Mouse (Mus musculus) lung, postnatal 10 days (tissue): ENCODE measurements around the gene Chst15.

Source experiments
- DNase-seq: peaks from one replicate; pipeline ENCODE4 v3.0.0; 2021

Chst15 gene

GRCm38 (mm10) chr7:132261885-132262284 is 55.1 kb downstream of the Chst15 start:
- no peak for DNase-seq

GRCm38 (mm10) chr7:132260632-132261031 is 56.4 kb downstream of the Chst15 start:
- peak; percentile 42 for DNase-seq

- DNase-seq, result peak; percentile 82
Observed at GRCm38 (mm10) chr7:132258817-132259216, 58.2 kb downstream of the Chst15 start.

GRCm38 (mm10) chr7:132258216-132258615 is 58.8 kb downstream of the Chst15 start:
- DNase-seq, result no peak

GRCm38 (mm10) chr7:132253513-132253912 is 63.5 kb downstream of the Chst15 start:
- DNase-seq, result peak; percentile 44

GRCm38 (mm10) chr7:132253078-132253477 is 64.0 kb downstream of the Chst15 start:
- DNase-seq, result no peak

- DNase-seq, result no peak
Observed at GRCm38 (mm10) chr7:132249563-132250119, 67.4 kb downstream of the Chst15 start.

GRCm38 (mm10) chr7:132247567-132247966 is 69.5 kb downstream of the Chst15 start:
- DNase-seq, result peak; percentile 46

- DNase-seq, result no peak
Observed at GRCm38 (mm10) chr7:132247091-132247490, 69.9 kb downstream of the Chst15 start.

- peak; percentile 55 for DNase-seq
Observed at GRCm38 (mm10) chr7:132245730-132246129, 71.3 kb downstream of the Chst15 start.

- no peak for DNase-seq
Observed at GRCm38 (mm10) chr7:132244637-132245036, 72.4 kb downstream of the Chst15 start.

GRCm38 (mm10) chr7:132243225-132243624 is 73.8 kb downstream of the Chst15 start:
- peak; percentile 36 for DNase-seq

GRCm38 (mm10) chr7:132242617-132243141 is 74.3 kb downstream of the Chst15 start:
- peak; percentile 78 for DNase-seq

GRCm38 (mm10) chr7:132238921-132239320 is 78.1 kb downstream of the Chst15 start:
- DNase-seq, result peak; percentile 43

- peak; percentile 65 for DNase-seq
Observed at GRCm38 (mm10) chr7:132237191-132237590, 79.8 kb downstream of the Chst15 start.

GRCm38 (mm10) chr7:132236789-132237188 is 80.2 kb downstream of the Chst15 start:
- DNase-seq, result peak; percentile 48

- no peak for DNase-seq
Observed at GRCm38 (mm10) chr7:132234250-132234649, 82.8 kb downstream of the Chst15 start.

- DNase-seq, result no peak
Observed at GRCm38 (mm10) chr7:132233732-132234131, 83.3 kb downstream of the Chst15 start.

GRCm38 (mm10) chr7:132232937-132233336 is 84.1 kb downstream of the Chst15 start:
- no peak for DNase-seq

- DNase-seq, result no peak
Observed at GRCm38 (mm10) chr7:132231476-132231875, 85.6 kb downstream of the Chst15 start.

GRCm38 (mm10) chr7:132230961-132231360 is 86.1 kb downstream of the Chst15 start:
- no peak for DNase-seq

GRCm38 (mm10) chr7:132227075-132227640 is 89.9 kb downstream of the Chst15 start:
- DNase-seq, result no peak

- DNase-seq, result peak; percentile 92
Observed at GRCm38 (mm10) chr7:132226379-132227074, 90.5 kb downstream of the Chst15 start.
